17 mouse cellular contexts compared by ENCODE assay signal in genomic region chr3:9892884-9893494, GRCm38 (mm10).
A peak's percentile ranks its signal among the peaks of the same experiment; 100 is the strongest.
DNase-seq lines count a peak whose midpoint lies in the region; ATAC-seq and TF ChIP-seq lines count a peak whose summit lies in the region.
"Had no signal": no experiment of that assay in that cellular context is flagged by ENCODE, and none has a peak within 500 bp of the region (broad histone marks: within the 10 kb centered on the region; RNA-seq: fewer than 3 reads in every experiment).

No protein-coding gene starts in this region.

- no peaks in the 10 kb centered on the region for H3K27me3 ChIP-seq in forebrain, embryonic 13.5 days
- H3K27me3 ChIP-seq in forebrain, embryonic 10.5 days (ENCODE audit: poor library complexity, severe bottlenecking), result no peaks in the 10 kb centered on the region
- no peaks in the 10 kb centered on the region for H3K27me3 ChIP-seq in hindbrain, postnatal 0 days (ENCODE audit: insufficient read depth, low read length)
- H3K27me3 ChIP-seq: embryonic facial prominence, embryonic 12.5 days; intestine, embryonic 15.5 days had no signal

- no peak for DNase-seq in forebrain, embryonic 10.5 days (ENCODE audit: extremely low spot score, low spot score)
- DNase-seq in left cerebral cortex, adult 18-20 months (ENCODE audit: low spot score in 2 of 2), result peak; percentile 8 to 27
- DNase-seq in left cerebral cortex, adult 8-10 months (ENCODE audit: low spot score in 2 of 2), result no peak
- peak; percentile 35 for DNase-seq in right cerebral cortex, postnatal 25 days
- no peak for DNase-seq in right cerebral cortex, postnatal 36 days (ENCODE audit: low spot score in 2 of 2)
- DNase-seq in hindbrain, postnatal 0 days (ENCODE audit: low spot score), result peak; percentile 27
- DNase-seq in adrenal gland, adult 8-10 months, result no peak
- DNase-seq: cerebellum, adult 18-20 months; gastrocnemius, postnatal 25 days; heart, postnatal 14 days; liver; lung, embryonic 14.5 days; thymus, postnatal 14 days had no signal

- peaks cover 9% of the 10 kb centered on the region; the same call in 1 of the 2 replicates for H3K4me1 ChIP-seq in forebrain, embryonic 13.5 days
- peaks cover 8% of the 10 kb centered on the region for H3K4me1 ChIP-seq in forebrain, embryonic 10.5 days
- H3K4me1 ChIP-seq in hindbrain, postnatal 0 days (ENCODE audit: insufficient read depth, low read length), result no peaks in the 10 kb centered on the region
- H3K4me1 ChIP-seq: embryonic facial prominence, embryonic 12.5 days; heart, embryonic 10.5 days; intestine, embryonic 15.5 days had no signal

- ATAC-seq in forebrain, embryonic 13.5 days, result peak; percentile 30; the same call in 1 of the 2 replicates
- peak; percentile 45; the same call in 1 of the 2 replicates for ATAC-seq in hindbrain, postnatal 0 days
- ATAC-seq: intestine, embryonic 15.5 days had no signal

- no peak for TF ChIP-seq CTCF in hindbrain, postnatal 0 days (IDR thresholded peaks at IDR 0.05; ENCODE audit: low read depth)

- H3K9ac ChIP-seq in forebrain, embryonic 13.5 days, result no peak overlapping the region
- no peak overlapping the region for H3K9ac ChIP-seq in hindbrain, postnatal 0 days (replicated peaks; ENCODE audit: low read length)
- H3K9ac ChIP-seq: embryonic facial prominence, embryonic 12.5 days; intestine, embryonic 15.5 days; lung, embryonic 14.5 days had no signal

- no peak overlapping the region for H3K27ac ChIP-seq in forebrain, embryonic 13.5 days
- H3K27ac ChIP-seq in forebrain, embryonic 10.5 days, result no peak overlapping the region
- no peak overlapping the region for H3K27ac ChIP-seq in hindbrain, postnatal 0 days
- H3K27ac ChIP-seq: embryonic facial prominence, embryonic 12.5 days; heart, embryonic 10.5 days; intestine, embryonic 15.5 days had no signal

- no peak overlapping the region for H3K4me2 ChIP-seq in forebrain, embryonic 13.5 days
- no peak overlapping the region for H3K4me2 ChIP-seq in hindbrain, postnatal 0 days (ENCODE audit: low read depth, low read length)
- H3K4me2 ChIP-seq: embryonic facial prominence, embryonic 12.5 days; intestine, embryonic 15.5 days; lung, embryonic 14.5 days had no signal

- 24% methylated on average over 4 of the region's 4 CpGs for WGBS in forebrain, embryonic 13.5 days
- 54% methylated on average over 4 of the region's 4 CpGs for WGBS in forebrain, embryonic 10.5 days
- 30% methylated on average over 4 of the region's 4 CpGs for WGBS in hindbrain, postnatal 0 days

- no peaks in the 10 kb centered on the region for H3K9me3 ChIP-seq in forebrain, embryonic 13.5 days (replicated peaks)
- H3K9me3 ChIP-seq in forebrain, embryonic 10.5 days, result no peaks in the 10 kb centered on the region
- H3K9me3 ChIP-seq in hindbrain, postnatal 0 days (ENCODE audit: low read length), result no peaks in the 10 kb centered on the region
- H3K9me3 ChIP-seq: embryonic facial prominence, embryonic 12.5 days; heart, embryonic 10.5 days; intestine, embryonic 15.5 days had no signal

- no peak overlapping the region for H3K4me3 ChIP-seq in forebrain, embryonic 13.5 days
- H3K4me3 ChIP-seq in forebrain, embryonic 10.5 days, result no peak overlapping the region
- no peak overlapping the region for H3K4me3 ChIP-seq in hindbrain, postnatal 0 days (ENCODE audit: low read length)
- H3K4me3 ChIP-seq: embryonic facial prominence, embryonic 12.5 days; heart, embryonic 10.5 days; intestine, embryonic 15.5 days had no signal

- no peaks in the 10 kb centered on the region for H3K36me3 ChIP-seq in forebrain, embryonic 13.5 days (ENCODE audit: poor library complexity, severe bottlenecking)
- H3K36me3 ChIP-seq in forebrain, embryonic 10.5 days (replicated peaks), result no peaks in the 10 kb centered on the region
- H3K36me3 ChIP-seq in hindbrain, postnatal 0 days (ENCODE audit: insufficient read depth, low read length), result no peaks in the 10 kb centered on the region
- H3K36me3 ChIP-seq: embryonic facial prominence, embryonic 12.5 days; heart, embryonic 10.5 days; intestine, embryonic 15.5 days had no signal

Comparison
In these comparisons a context has a peak if more than half of its experiments do, and no peak if none do; other contexts are left out.
1. DNase-seq: peak in left cerebral cortex, adult 18-20 months (2 of 2), right cerebral cortex, postnatal 25 days (single experiment) and hindbrain, postnatal 0 days (single experiment); none in forebrain, embryonic 10.5 days (single experiment), left cerebral cortex, adult 8-10 months (0 of 2), right cerebral cortex, postnatal 36 days (0 of 2) and adrenal gland, adult 8-10 months (single experiment).